Mouse (Mus musculus): ENCODE measurements around the gene Lrp6.

- TF ChIP-seq CTCF (conservative IDR thresholded peaks at IDR 0.05; ENCODE audit: insufficient read depth, insufficient read length, low read depth, low read length) (no peak), POLR2A (IDR thresholded peaks at IDR 0.05; ENCODE audit: low read depth, low read length) (no peak)
Measured at GRCm38 (mm10) chr6:134610380-134610779, 43.6 kb upstream of the Lrp6 start.

All from kidney, adult 2 months (tissue).